Mouse (Mus musculus): ENCODE data around the gene Batf2. TPM values are rescaled to one million over a fixed set of nuclear protein-coding genes. Genes with fewer than 3 reads are reported as not detected.

Gene Batf2
- polyA plus RNA-seq, 1 experiment from 2014 or later = 0.28 TPM

DNA sequence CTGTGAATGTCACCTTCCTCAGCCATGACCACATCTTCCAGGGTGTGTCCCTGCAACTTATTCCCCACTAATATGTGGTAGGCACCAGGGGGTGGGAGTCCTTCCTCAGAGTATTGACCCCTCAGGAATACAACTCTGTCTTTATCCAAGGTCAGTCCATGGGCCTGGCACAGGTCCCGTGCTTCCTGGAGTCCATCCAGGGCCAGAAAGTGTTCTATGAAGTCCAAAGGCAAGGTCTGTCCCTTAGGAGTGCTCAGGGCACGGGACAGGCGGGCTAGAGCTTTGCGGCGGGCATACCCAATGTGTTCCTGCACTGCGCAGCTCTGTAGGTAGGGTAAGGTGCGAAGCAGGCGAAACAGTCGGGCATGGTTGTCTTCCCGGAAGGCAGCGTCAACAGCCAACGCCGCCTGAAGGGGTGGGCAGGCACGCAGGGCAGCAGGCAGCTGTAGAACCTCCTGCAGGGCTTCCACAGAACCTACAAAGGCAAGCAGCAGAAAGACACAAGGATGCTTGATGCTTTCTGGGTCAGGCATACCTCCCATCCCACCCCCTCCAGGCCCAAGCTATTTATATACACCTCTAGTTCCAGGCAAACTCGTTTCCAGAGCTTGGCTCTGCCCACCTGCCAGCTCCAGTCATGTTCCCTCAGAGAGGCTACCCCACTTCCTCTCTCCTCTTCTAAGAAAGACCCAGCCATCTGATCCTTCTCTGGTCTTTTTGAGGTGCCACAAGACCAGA is 24.5 kb upstream of the Batf2 start:
- WGBS = 91% methylated on average over 14 of the region's 15 CpGs

DNA sequence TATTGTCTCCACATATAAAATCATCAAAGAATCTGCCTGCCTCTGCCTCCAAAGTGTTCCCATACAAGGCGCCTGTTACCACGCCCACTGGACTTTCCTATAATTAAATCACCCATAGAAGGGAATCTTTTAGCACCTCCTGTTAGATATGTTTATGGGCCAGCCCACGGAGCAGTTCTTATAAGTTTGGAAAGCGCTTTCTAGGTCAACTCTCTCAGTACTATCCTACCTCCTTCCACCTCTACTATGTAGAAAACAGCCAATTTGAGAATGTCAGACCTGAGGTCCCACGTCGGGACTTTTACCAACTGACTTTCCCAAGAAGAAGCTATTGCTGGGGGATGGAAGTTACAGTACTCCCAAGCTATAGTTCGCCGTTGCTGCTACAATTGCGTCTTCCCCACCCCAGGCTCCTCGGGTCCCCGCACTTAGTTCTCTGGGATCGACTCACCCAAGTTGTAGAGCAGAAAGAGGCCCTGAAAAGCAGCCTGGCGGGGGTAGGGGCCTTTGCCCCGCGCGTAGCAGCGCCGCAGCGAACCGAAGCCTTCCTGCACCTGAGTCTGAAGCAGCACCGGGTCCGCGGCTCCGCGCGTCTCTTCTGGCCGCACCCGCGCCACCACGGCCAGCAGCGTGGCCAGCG is 23.3 kb upstream of the Batf2 start:
- H3K36me3 ChIP-seq (ENCODE audit: control insufficient read depth, insufficient read depth, low read length) = peaks cover 32% of the 10 kb centered on the region
- peak overlapping the region; percentile 82 for H3K9ac ChIP-seq (ENCODE audit: low read depth, low read length)
- H3K4me1 ChIP-seq (ENCODE audit: control insufficient read depth, insufficient read depth, low read length) = peaks cover 12% of the 10 kb centered on the region
- no peak for DNase-seq (ENCODE audit: low spot score)
- peak overlapping the region; percentile 84 for H3K4me2 ChIP-seq (ENCODE audit: low read depth, low read length)
- ATAC-seq (ENCODE audit: low read depth) = no peak
- no peaks in the 10 kb centered on the region for H3K9me3 ChIP-seq (ENCODE audit: control insufficient read depth, low read length)
- peak overlapping the region; percentile 86 for H3K4me3 ChIP-seq (ENCODE audit: low read depth, low read length)
- no peaks in the 10 kb centered on the region for H3K27me3 ChIP-seq (replicated peaks; ENCODE audit: control insufficient read depth, insufficient read depth, low read length)
- 6% methylated on average over 22 of the region's 32 CpGs for WGBS
- H3K27ac ChIP-seq (replicated peaks; ENCODE audit: low read depth, low read length) = peak overlapping the region; percentile 93

More for the DNA sequence above, 24.5 kb upstream of the Batf2 start:
- no peak overlapping the region for H3K9ac ChIP-seq (ENCODE audit: low read depth, low read length)
- no peak overlapping the region for H3K4me3 ChIP-seq (ENCODE audit: low read depth, low read length)
- H3K4me1 ChIP-seq (ENCODE audit: control insufficient read depth, insufficient read depth, low read length) = peaks cover 12% of the 10 kb centered on the region
- H3K9me3 ChIP-seq (ENCODE audit: control insufficient read depth, low read length) = no peaks in the 10 kb centered on the region
- peaks cover 27% of the 10 kb centered on the region for H3K36me3 ChIP-seq (ENCODE audit: control insufficient read depth, insufficient read depth, low read length)
- no peak for DNase-seq (ENCODE audit: low spot score)
- no peak for ATAC-seq (ENCODE audit: low read depth)
- H3K27me3 ChIP-seq (replicated peaks; ENCODE audit: control insufficient read depth, insufficient read depth, low read length) = no peaks in the 10 kb centered on the region
- no peak overlapping the region for H3K27ac ChIP-seq (replicated peaks; ENCODE audit: low read depth, low read length)
- peak overlapping the region; percentile 84; the same call in 1 of the 2 replicates for H3K4me2 ChIP-seq (ENCODE audit: low read depth, low read length)

DNA sequence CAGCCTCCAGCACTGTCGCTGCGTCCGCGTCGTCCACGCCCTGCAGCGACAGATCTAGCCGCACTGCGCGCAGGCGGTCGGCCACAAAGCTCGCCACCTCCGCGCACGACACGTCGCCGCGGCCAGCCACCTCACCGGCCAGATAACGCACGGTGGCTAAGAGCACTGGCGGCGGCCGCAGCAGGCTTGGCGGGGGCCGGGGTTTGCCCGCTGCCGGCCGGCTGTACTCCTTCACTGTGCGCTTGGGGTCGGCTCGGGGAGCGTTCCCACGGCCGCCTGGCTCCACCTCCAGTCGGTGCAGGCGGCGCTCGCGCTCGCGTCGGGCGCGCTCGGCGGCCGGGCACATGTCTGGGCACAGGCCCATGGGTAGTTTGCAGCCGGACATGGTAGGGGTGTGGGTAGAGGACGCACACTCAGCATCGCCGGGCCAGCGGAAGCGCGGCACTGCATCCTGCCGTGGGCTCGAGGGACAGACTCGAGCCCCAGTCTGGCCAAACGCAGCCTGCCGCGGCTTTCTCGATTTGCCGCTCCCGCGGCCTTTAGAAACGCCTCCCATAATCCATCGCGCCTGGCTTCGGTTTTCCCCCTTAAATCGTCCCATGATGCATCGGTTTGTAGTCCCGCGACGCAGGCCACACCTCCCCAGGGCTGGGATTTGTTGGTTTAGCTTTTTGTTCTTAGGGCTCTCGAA is 22.7 kb upstream of the Batf2 start, which contains the start of gene Sac3d1:
Sac3d1 (minus strand) TSS at position 665 of the 691 bp plus-strand sequence.
- peak within 1 kb of the TSS; percentile 93 for H3K27ac ChIP-seq (replicated peaks; ENCODE audit: low read depth, low read length)
- peak; percentile 98 for DNase-seq (ENCODE audit: low spot score)
- H3K9ac ChIP-seq (ENCODE audit: low read depth, low read length) = peak within 1 kb of the TSS; percentile 82
- no peaks in the 10 kb centered on the region for H3K27me3 ChIP-seq (replicated peaks; ENCODE audit: control insufficient read depth, insufficient read depth, low read length)
- H3K9me3 ChIP-seq (ENCODE audit: control insufficient read depth, low read length) = no peaks in the 10 kb centered on the region
- H3K4me3 ChIP-seq (ENCODE audit: low read depth, low read length) = peak within 1 kb of the TSS; percentile 86
- under 1% methylated on average over 44 of the region's 77 CpGs for WGBS
- peaks cover 32% of the 10 kb centered on the region for H3K36me3 ChIP-seq (ENCODE audit: control insufficient read depth, insufficient read depth, low read length)
- peak; percentile 89 for ATAC-seq (ENCODE audit: low read depth)
- peaks cover 12% of the 10 kb centered on the region for H3K4me1 ChIP-seq (ENCODE audit: control insufficient read depth, insufficient read depth, low read length)
- peak within 1 kb of the TSS; percentile 84 for H3K4me2 ChIP-seq (ENCODE audit: low read depth, low read length)

DNA sequence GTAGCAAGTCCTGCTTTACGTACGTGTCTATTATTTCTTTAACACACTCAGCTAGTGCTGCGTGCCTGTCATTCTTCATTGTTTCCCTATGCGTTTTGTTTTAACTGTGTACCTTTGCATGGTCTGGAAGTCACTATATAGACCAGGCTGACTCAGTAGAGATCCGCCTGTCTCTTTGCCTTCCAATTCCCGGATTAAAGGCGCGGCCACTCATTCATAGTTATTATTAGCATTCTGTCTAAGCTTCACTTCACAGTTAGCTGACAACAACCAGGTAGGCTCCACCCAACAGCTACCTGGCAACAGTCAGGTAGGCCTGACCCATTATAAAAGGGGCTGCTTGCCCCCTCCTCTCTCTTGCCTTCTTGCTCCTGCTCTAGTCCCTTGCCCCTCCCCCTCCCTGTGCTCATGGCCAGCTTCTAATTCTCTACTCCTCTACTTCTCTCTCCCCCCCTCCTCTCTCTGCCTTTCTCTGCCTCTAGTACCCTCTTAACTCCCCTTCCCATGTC is 22.1 kb upstream of the Batf2 start:
- Histone ChIP-seq H3K27ac (replicated peaks; ENCODE audit: low read depth, low read length) (peak overlapping the region; percentile 75), H3K4me2 (ENCODE audit: low read depth, low read length) (peak overlapping the region; percentile 84), H3K27me3 (replicated peaks; ENCODE audit: control insufficient read depth, insufficient read depth, low read length) (no peaks in the 10 kb centered on the region), H3K36me3 (ENCODE audit: control insufficient read depth, insufficient read depth, low read length) (peaks cover 32% of the 10 kb centered on the region), H3K4me1 (ENCODE audit: control insufficient read depth, insufficient read depth, low read length) (peaks cover 12% of the 10 kb centered on the region), H3K4me3 (ENCODE audit: low read depth, low read length) (peak overlapping the region; percentile 86), H3K9me3 (ENCODE audit: control insufficient read depth, low read length) (no peaks in the 10 kb centered on the region), H3K9ac (ENCODE audit: low read depth, low read length) (peak overlapping the region; percentile 82)
- 1% methylated on average over 8 of the region's 8 CpGs for WGBS
- DNase-seq (ENCODE audit: low spot score) (no peak), ATAC-seq (ENCODE audit: low read depth) (peak; percentile 24; the same call in 1 of the 2 replicates)

DNA sequence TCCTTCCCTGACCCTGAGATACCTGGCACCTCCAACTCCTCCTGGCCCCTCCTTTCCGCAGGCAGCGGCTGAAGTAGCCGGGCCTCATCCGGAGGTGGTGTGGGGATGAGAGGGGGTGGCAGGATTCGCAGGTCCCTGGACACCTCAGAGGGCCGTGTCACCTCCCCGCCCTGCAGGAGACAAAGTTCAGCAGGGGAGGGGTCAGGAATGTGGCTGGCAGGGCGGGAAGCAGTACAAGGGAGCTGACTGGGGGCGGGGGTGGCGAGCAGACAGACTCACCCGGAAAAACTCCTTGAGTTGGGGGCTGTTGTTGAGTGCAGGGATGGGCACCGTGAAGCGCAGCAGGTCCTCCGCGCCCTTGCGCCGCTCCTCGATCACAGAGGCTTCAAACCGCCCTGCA is 19.0 kb upstream of the Batf2 start:
- Histone ChIP-seq H3K4me3 (ENCODE audit: low read depth, low read length) (no peak overlapping the region), H3K27ac (replicated peaks; ENCODE audit: low read depth, low read length) (no peak overlapping the region), H3K36me3 (ENCODE audit: control insufficient read depth, insufficient read depth, low read length) (0 out of 2 replicates have a peak, but pooled peaks cover 8% of the 10 kb centered on the region), H3K4me2 (ENCODE audit: low read depth, low read length) (no peak overlapping the region), H3K4me1 (ENCODE audit: control insufficient read depth, insufficient read depth, low read length) (peaks cover 10% of the 10 kb centered on the region), H3K9ac (ENCODE audit: low read depth, low read length) (no peak overlapping the region), H3K27me3 (replicated peaks; ENCODE audit: control insufficient read depth, insufficient read depth, low read length) (no peaks in the 10 kb centered on the region), H3K9me3 (ENCODE audit: control insufficient read depth, low read length) (no peaks in the 10 kb centered on the region)
- no peak for ATAC-seq (ENCODE audit: low read depth)
- WGBS = 25% methylated on average over 9 of the region's 19 CpGs
- DNase-seq (ENCODE audit: low spot score) = no peak

DNA sequence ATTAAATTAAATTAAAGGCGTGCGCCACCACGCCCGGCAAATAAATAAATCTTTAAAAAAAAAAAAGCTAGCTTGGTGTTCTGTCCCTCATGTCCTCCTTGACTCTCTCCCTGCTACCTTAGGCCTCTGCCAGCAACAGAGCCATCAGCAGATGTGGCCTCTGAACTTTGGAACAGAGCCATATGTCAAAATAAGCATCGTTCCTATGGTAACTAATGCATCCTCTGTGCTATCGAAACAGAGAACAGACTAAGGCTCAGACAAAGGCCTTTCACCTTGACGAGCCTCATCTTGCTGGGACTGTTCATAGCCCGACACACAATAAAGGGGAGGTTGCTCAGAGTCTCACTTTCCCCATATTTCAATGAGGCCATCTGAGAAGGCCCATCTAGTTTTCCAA is 17.5 kb upstream of the Batf2 start:
- H3K9ac ChIP-seq (ENCODE audit: low read depth, low read length) = 0 out of 2 replicates have a peak overlapping the region, but pooled peaks have one; percentile 1
- H3K9me3 ChIP-seq (ENCODE audit: control insufficient read depth, low read length) = no peaks in the 10 kb centered on the region
- ATAC-seq (ENCODE audit: low read depth) (no peak), DNase-seq (ENCODE audit: low spot score) (peak; percentile 27)
- no peak overlapping the region for H3K4me3 ChIP-seq (ENCODE audit: low read depth, low read length)
- no peak overlapping the region for H3K4me2 ChIP-seq (ENCODE audit: low read depth, low read length)
- peaks cover 4% of the 10 kb centered on the region for H3K4me1 ChIP-seq (ENCODE audit: control insufficient read depth, insufficient read depth, low read length)
- WGBS = 53% methylated on average over 8 of the region's 8 CpGs
- H3K27me3 ChIP-seq (replicated peaks; ENCODE audit: control insufficient read depth, insufficient read depth, low read length) = no peaks in the 10 kb centered on the region
- no peak overlapping the region for H3K27ac ChIP-seq (replicated peaks; ENCODE audit: low read depth, low read length)
- 0 out of 2 replicates have a peak, but pooled peaks cover 8% of the 10 kb centered on the region for H3K36me3 ChIP-seq (ENCODE audit: control insufficient read depth, insufficient read depth, low read length)

DNA sequence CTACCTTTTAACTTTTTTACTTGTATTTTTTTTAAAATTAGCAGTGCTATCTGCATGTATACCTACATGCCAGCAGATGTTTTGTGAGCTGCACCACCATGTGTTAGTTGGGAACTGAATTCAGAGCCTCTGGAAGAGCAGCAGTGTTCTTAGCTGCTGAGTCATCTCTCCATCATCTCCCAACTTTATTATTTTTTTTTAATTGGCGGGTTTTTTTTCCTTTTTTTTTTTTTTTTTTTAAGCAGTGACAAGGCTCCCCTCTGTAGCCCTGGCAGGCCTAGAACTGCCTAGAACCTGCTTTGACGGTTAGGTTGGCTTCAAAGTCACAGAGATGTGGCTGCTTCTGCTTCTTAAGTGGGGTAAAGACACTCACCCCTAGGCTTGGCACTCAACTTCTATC is 15.9 kb upstream of the Batf2 start:
- ATAC-seq (ENCODE audit: low read depth) = no peak

DNA sequence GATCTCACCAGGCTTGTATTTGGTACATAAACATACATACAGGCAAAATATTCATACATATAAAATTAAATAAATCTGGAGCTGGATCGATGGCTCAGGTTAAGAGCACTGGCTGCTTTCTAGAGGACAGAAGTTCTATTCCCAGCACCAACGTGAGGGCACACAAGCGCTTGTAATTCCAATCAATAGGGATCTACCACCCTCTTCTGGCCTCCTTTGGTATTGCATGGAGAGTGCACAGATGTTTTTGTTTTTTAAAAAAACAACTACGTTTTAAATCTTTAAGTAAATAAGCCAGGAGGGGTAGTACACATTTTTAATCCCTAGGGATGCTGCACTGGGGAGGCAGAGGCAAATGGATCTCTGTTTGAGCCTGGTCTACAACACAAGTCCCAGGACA is 14.5 kb upstream of the Batf2 start:
- H3K36me3 ChIP-seq (ENCODE audit: control insufficient read depth, insufficient read depth, low read length) = 0 out of 2 replicates have a peak, but pooled peaks cover 5% of the 10 kb centered on the region
- H3K9ac ChIP-seq (ENCODE audit: low read depth, low read length) = no peak overlapping the region
- no peak for ATAC-seq (ENCODE audit: low read depth)
- H3K4me3 ChIP-seq (ENCODE audit: low read depth, low read length) = no peak overlapping the region
- no peaks in the 10 kb centered on the region for H3K9me3 ChIP-seq (ENCODE audit: control insufficient read depth, low read length)
- 29% methylated on average over 4 of the region's 4 CpGs for WGBS
- peaks cover 3% of the 10 kb centered on the region for H3K4me1 ChIP-seq (ENCODE audit: control insufficient read depth, insufficient read depth, low read length)
- no peak overlapping the region for H3K27ac ChIP-seq (replicated peaks; ENCODE audit: low read depth, low read length)
- H3K27me3 ChIP-seq (replicated peaks; ENCODE audit: control insufficient read depth, insufficient read depth, low read length) = no peaks in the 10 kb centered on the region
- H3K4me2 ChIP-seq (ENCODE audit: low read depth, low read length) = no peak overlapping the region
- DNase-seq (ENCODE audit: low spot score) = peak; percentile 39

More for the DNA sequence above, 15.9 kb upstream of the Batf2 start:
- Histone ChIP-seq H3K9me3 (ENCODE audit: control insufficient read depth, low read length) (no peaks in the 10 kb centered on the region), H3K4me3 (ENCODE audit: low read depth, low read length) (no peak overlapping the region), H3K27me3 (replicated peaks; ENCODE audit: control insufficient read depth, insufficient read depth, low read length) (no peaks in the 10 kb centered on the region), H3K9ac (ENCODE audit: low read depth, low read length) (no peak overlapping the region), H3K4me1 (ENCODE audit: control insufficient read depth, insufficient read depth, low read length) (peaks cover 3% of the 10 kb centered on the region), H3K27ac (replicated peaks; ENCODE audit: low read depth, low read length) (no peak overlapping the region), H3K4me2 (ENCODE audit: low read depth, low read length) (no peak overlapping the region), H3K36me3 (ENCODE audit: control insufficient read depth, insufficient read depth, low read length) (0 out of 2 replicates have a peak, but pooled peaks cover 8% of the 10 kb centered on the region)
- 70% methylated on average over 2 of the region's 2 CpGs for WGBS
- no peak for DNase-seq (ENCODE audit: low spot score)

All from embryonic facial prominence, embryonic 14.5 days (tissue).